Mouse (Mus musculus) lung, adult 2 months (tissue): ENCODE data around the gene Kcnma1.

Experiments
- CTCF ChIP-seq: fragments of 200-500 bp; IDR thresholded peaks from 2 replicates; pipeline ENCODE4 v1.5.1; 2011; ENCODE audit warnings: mild to moderate bottlenecking, low read length, control low read depth; ENCODE audit not compliant: insufficient read depth
- POLR2A ChIP-seq: fragments of 200-500 bp; IDR thresholded peaks from 2 replicates; pipeline ENCODE4 v1.6.1; 2011; ENCODE audit warnings: low read depth, mild to moderate bottlenecking, control low read depth, low read length, borderline replicate concordance; ENCODE audit errors: extremely low read depth

DNA sequence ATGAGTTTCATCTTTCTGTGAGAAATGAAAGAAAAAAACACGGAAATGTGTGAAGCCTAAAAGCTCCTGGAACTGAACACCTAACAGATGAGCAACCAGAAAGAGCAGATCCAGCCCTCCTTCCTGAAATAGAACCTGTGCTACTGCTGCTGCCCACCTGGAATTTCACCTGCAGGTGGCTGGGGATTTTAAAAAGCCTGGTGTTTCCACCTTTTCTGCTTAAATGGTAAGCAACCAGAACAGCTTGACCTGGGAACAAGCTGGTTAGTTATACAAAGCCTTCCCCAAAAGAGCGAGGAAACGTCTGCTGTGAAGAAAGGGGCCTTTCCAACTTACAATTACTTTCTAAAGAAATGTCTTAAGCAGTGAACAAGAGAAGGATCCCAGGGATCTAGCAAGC, 404.2 kb downstream of the Kcnma1 start:
- TF ChIP-seq CTCF = no peak
- no peak for TF ChIP-seq POLR2A
